Mouse (Mus musculus) brain, embryonic 18.5 days (tissue): Measurements from ENCODE around the gene Scn8a.

Source experiments
- DNase-seq: peaks from one replicate; pipeline ENCODE4 v3.0.0-alpha.2; 2012; ENCODE audit warnings: low read depth, low spot score

The Scn8a gene

DNA sequence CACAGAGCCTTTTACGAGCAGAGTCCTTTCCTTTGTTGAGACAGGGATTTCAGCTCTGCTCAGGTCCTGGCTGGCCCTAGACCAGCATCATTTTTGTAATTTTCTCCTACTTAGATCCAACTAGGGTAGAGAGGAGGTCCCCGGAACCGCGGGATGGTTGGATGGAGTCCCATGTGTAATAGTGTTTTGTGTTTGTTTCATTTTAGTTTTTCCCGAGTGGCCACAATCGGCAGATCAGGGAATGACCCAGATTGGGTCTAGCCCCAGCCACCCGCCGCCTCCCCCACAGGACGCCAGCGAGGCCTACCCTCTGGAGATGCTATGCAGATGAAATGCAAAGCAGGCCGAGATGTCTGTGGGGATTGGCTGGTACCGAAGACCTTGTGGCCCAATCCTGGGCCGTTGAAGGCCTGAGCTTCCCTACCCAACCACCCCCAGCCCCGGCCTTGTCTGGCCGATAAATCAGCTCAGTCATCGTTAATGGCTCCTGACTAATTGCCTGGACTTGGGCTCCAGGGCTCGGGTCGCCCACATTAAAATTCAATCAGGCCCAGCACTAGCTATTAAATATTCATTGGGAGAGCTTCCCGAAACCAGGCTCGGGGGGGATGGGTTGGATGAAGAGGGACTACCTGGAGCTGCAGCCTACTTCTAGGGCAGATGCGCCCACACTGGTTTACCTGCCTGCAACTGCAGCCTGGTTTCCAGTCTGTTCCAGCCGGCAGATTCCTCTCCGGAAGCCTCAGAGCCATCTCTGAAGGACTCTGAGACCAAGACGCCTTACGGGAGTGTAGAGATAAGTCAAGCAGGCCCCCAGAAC, 223.4 kb downstream of the Scn8a start:
- DNase-seq: no peak

DNA sequence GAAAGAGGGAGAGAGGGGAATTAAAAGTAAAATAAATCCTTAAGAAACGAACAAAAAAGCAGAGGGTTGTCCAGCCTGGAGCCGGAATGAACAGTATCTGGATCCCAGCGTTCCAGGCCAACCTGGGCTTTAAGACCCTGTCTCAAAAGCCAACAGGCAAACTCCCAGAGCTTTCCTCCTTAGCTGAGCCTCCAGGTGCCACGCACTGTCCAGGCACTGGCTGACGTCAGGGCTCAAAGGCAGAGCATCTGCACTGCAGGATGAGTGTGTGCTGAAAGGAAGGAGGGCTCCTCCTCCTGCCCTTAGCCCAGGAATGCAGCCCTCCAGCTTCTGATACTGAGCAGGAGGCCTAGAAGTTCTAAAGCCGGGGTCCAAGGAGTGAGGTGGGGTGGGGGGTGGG, 224.3 kb downstream of the Scn8a start:
- DNase-seq: no peak

DNA sequence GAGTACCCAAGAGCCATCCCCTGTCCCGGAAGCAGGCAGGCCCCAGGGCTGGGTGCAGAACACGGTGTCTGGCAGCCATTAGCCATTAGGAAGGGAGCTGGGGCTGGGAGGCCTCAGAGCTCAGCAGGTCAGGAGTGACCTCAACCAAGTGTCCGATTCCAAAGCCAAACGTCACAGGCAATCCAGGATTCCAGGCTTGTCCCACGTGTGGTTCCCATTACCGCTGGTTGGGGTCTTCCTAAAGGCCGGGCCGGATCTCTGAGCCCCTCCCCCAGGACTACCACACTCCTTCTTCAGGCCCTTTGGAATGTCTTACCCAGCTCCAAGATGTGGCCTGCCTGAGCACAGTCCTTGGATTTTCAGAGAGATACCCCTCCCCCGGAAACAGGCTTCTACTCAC, 225.3 kb downstream of the Scn8a start:
- no peak for DNase-seq

DNA sequence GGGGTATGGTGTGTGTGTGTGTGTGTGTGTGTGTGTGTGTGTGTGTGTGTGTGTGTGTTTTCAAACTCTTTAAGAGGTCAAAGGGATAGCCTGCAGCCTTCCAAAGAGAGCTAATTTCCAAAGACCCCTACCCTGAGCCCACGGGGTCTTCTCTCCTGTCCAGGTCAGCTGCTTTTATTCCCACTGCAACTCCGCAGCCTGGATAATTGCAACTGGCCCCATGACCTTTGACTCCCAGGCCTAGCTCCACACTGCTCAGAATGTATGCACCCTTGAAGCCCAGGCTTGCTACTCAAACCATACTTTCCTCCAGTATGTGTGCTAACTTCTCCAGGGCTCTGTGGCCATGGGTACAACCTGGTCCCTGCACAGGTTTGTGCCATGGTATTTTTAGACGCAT, 225.7 kb downstream of the Scn8a start:
- DNase-seq: no peak
